Mouse (Mus musculus) layer of hippocampus, adult 11-12 months (tissue): Measurements from ENCODE around the gene Gm42957.
"Not testable (repeated sequence)": the region's sequence is repeated elsewhere in the genome, so short reads cannot be mapped to it uniquely, and the experiment has no call there.

ENCODE experiments used
- DNase-seq: peaks from one replicate; pipeline ENCODE4 v3.0.0; 2022; ENCODE audit warnings: low spot score

Gm42957 gene

DNA sequence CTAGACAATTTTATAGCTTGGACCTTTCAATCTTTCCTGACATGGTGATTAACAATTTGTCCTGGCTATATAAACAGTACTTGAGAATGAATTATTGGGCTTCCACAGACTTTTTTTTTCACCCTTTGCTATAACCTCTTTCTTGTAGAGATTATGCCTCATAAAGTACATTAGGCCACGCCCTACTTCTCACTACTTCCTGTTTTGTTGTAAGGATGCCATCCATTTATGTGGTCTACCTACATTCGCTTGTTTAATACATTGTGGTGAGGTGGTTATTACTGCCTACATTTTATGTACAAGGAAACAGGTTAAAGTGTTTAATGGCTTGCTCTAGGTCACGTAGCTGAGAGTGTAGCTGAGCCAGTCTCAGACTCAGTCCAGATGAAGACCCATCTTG is 39.9 kb downstream of the Gm42957 start:
- no peak for DNase-seq

GRCm38 (mm10) chr3:96675690-96676089 is 40.4 kb downstream of the Gm42957 start:
- no peak for DNase-seq

- no peak for DNase-seq
Measured at GRCm38 (mm10) chr3:96678456-96678855, 43.2 kb downstream of the Gm42957 start.

- DNase-seq, result no peak
Measured at GRCm38 (mm10) chr3:96679159-96679674, 43.9 kb downstream of the Gm42957 start.

GRCm38 (mm10) chr3:96680269-96680956 is 45.1 kb downstream of the Gm42957 start:
- DNase-seq, result no peak

DNA sequence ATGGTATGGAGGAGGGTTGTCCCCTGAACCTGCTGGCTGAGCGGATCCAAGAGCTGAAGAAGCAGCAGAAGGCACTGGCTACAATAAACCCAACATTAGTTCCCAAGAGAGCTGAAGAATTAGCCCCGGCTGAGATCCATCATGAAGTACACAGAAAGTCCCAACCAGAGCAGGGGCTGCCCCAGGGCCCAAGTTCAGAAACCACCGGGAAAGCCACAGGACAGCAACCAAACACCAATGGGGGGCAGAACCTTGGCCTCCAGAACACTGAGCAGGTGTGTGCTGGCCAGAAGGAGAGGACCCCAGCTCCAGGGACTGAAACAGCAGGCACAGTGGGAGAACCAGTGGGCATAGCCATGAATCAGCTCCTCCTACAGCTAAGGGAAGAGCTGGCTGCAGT is 48.2 kb downstream of the Gm42957 start:
- no peak for DNase-seq

DNA sequence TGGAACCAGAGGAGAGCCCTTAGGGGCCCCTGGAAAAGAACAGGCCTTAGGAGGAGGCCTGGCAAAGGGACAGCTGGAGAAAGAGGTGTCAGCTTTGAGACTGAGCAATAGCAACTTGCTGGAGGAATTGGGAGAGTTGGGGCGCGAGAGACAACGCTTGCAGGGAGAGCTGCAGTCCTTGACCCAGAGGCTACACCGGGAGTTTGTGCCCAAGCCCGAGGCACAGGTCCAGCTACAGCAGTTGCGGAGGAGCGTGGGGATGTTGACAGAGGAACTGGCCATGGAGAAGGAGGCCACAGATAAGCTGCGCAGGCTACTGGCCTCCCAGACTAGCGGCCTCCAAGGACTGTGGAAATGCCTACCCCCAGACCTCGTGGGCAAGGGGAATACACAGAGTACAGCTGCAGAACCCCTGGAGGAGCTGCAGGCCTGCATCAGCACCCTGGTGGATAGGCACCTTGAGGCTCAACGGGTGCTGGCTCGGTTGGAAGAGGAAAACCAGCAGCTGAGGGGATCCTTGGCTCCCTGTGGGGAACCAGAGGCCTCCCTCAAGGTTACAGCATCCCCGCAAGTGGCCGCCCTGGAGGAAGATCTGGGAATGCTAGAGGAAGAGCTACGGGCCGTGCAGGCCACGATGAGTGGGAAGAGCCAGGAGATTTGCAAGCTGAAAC is 49.0 kb downstream of the Gm42957 start:
- DNase-seq, result no peak

DNA sequence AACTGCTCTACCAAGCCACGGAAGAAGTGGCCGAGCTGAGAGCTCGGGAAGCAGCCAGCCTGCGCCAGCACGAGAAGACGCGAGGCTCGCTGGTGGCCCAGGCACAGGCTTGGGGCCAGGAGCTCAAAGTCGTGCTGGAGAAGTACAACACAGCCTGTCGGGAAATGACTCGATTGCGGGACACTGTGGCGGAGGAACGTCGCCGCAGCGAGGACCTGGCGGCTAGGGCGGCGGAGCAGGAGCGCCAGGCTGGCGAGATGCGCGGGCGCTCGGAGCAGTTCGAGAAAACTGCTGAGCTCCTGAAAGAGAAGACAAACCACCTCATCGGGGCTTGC is 49.5 kb downstream of the Gm42957 start:
- no peak for DNase-seq

- not testable (repeated sequence) for DNase-seq
Measured at GRCm38 (mm10) chr3:96686057-96686456, 50.8 kb downstream of the Gm42957 start.

DNA sequence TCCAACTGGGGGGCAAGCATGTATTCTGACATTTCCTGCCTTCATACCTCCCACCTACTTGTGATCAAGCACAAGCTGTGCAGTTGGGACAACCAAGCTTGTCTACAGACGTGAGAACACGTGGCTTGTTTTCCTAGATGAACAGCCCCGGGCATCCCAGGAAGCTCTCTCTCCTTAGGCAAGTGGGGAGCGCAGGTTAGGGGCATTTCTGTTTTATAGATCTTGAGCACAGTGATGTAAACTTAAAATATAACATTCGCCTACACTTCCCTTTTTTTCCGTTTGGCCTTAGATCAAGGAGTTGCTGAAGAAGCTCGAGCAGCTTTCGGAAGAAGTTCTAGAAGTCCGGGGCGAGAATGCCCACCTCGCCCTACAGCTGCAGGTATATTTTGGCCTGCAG is 53.6 kb downstream of the Gm42957 start:
- DNase-seq, result no peak

- DNase-seq, result no peak
Measured at GRCm38 (mm10) chr3:96690298-96690697, 55.0 kb downstream of the Gm42957 start.

GRCm38 (mm10) chr3:96692506-96692905 is 57.2 kb downstream of the Gm42957 start:
- no peak for DNase-seq

GRCm38 (mm10) chr3:96693579-96693978 is 58.3 kb downstream of the Gm42957 start:
- no peak for DNase-seq

GRCm38 (mm10) chr3:96696198-96696765 is 61.0 kb downstream of the Gm42957 start, which contains the start of gene Pias3:
Gene Pias3, plus strand, starts transcription at chr3:96696384.
- DNase-seq, result peak; percentile 56

- DNase-seq, result peak; percentile 85
Measured at GRCm38 (mm10) chr3:96696766-96697732, 61.8 kb downstream of the Gm42957 start.

GRCm38 (mm10) chr3:96698993-96699690 is 63.9 kb downstream of the Gm42957 start:
- no peak for DNase-seq

GRCm38 (mm10) chr3:96700376-96700775 is 65.1 kb downstream of the Gm42957 start:
- no peak for DNase-seq

DNA sequence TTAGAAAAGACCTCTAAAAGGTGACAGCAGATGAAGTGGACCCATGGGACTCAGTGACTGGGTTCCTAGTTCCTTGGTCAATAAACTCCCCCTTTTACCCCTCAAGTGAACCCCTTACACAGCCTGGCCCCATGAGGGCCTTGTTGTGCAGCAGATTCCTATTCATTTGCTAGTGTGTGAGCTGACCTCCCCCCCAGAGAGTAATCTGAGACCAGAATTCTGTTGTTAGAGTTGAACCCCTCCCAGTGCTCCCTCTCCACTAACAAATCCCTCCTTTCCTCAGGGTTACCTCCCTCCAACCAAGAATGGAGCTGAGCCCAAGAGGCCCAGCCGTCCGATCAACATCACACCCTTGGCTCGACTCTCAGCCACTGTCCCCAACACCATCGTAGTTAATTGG is 65.7 kb downstream of the Gm42957 start:
- DNase-seq, result no peak
